Mouse (Mus musculus): ENCODE measurements around the gene Gm20547. TPM values are rescaled to one million over a fixed set of nuclear protein-coding genes. Genes with fewer than 3 reads are reported as not detected.

The Gm20547 gene
- polyA plus RNA-seq, 1 experiment from 2014 or later, result 0.18 TPM

GRCm38 (mm10) chr17:34879336-34879879 is 2.4 kb downstream of the Gm20547 start, which contains the start of gene Zbtb12:
Zbtb12 (plus strand) TSS chr17:34879483.
- ATAC-seq (ENCODE audit: insufficient number of reproducible peaks, insufficient read depth, low FRiP score, low TSS enrichment, low read depth), result no peak
- Histone ChIP-seq H3K9ac (replicated peaks) (no peak within 1 kb of the TSS), H3K4me3 (replicated peaks) (no peak within 1 kb of the TSS), H3K27me3 (peaks cover 20% of the 10 kb centered on the region), H3K4me1 (replicated peaks) (peaks cover 8% of the 10 kb centered on the region; the same call in 1 of the 2 replicates), H3K4me2 (0 out of 2 replicates have a peak within 1 kb of the TSS, but pooled peaks have one; percentile 3), H3K27ac (no peak within 1 kb of the TSS), H3K36me3 (no peaks in the 10 kb centered on the region), H3K9me3 (no peaks in the 10 kb centered on the region)
- WGBS, result 57% methylated on average over 11 of the region's 11 CpGs

DNA sequence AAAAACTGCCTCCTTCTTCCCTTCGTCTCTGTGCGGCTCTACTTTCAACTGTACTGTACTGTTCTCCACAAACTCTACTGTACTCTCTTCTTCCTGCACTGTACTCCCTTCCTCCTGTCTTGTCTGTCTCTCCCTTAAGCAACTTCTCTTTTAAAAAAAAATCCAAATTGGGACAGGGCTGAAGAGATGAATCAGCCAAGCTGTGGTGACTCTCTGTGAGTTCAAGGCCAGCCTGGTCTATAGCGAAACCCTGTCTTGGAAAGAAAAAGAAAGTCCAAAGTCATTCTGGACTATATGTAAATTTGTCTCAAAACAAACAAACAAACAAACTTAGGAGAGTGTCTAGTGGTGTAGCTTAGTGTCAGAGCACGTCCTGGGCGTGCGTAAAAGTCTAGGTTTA is 7.5 kb downstream of the Gm20547 start:
- ATAC-seq (ENCODE audit: insufficient number of reproducible peaks, insufficient read depth, low FRiP score, low TSS enrichment, low read depth), result no peak
- no peak overlapping the region for H3K4me2 ChIP-seq
- no peak overlapping the region for H3K9ac ChIP-seq (replicated peaks)
- no peaks in the 10 kb centered on the region for H3K9me3 ChIP-seq
- no peak overlapping the region for H3K27ac ChIP-seq
- no peaks in the 10 kb centered on the region; the same call in 1 of the 2 replicates for H3K4me1 ChIP-seq (replicated peaks)
- 0 out of 2 replicates have a peak, but pooled peaks cover 4% of the 10 kb centered on the region for H3K27me3 ChIP-seq
- H3K4me3 ChIP-seq (replicated peaks), result no peak overlapping the region
- H3K36me3 ChIP-seq, result no peaks in the 10 kb centered on the region
- WGBS, result 89% methylated on average over 6 of the region's 6 CpGs

DNA sequence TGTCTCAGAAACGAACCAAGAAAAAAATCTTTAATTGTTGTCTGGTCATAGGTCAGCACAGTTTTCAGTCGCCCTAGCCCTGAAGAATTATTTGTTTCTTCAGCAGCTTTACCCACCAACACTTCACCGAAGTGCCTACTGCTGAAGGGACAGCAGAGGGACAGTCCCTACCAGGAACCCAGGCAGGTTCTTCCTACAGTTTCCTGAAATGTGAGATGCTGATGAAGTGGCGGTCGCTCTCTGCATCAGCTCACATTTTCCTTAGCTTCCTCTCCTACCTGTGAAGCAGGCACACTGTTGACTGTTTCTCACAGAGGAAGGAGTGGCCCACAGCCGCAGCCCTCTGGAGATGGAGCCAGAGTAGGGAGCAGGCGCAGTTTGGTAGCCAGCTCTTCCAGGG is 15.9 kb downstream of the Gm20547 start:
- ATAC-seq (ENCODE audit: insufficient number of reproducible peaks, insufficient read depth, low FRiP score, low TSS enrichment, low read depth), result no peak
- WGBS, result 63% methylated on average over 7 of the region's 7 CpGs
- Histone ChIP-seq H3K27ac (no peak overlapping the region), H3K4me2 (no peak overlapping the region), H3K9ac (replicated peaks) (no peak overlapping the region; the same call in 1 of the 2 replicates), H3K4me3 (replicated peaks) (no peak overlapping the region), H3K9me3 (no peaks in the 10 kb centered on the region), H3K4me1 (replicated peaks) (peaks cover 4% of the 10 kb centered on the region; the same call in 1 of the 2 replicates), H3K36me3 (no peaks in the 10 kb centered on the region), H3K27me3 (no peaks in the 10 kb centered on the region; the same call in 1 of the 2 replicates)

- no peak within 1 kb of the TSS for H3K4me3 ChIP-seq (replicated peaks)
- H3K36me3 ChIP-seq, result peaks cover 9% of the 10 kb centered on the region
- no peak for ATAC-seq (ENCODE audit: insufficient number of reproducible peaks, insufficient read depth, low FRiP score, low TSS enrichment, low read depth)
- no peak within 1 kb of the TSS for H3K27ac ChIP-seq
- H3K27me3 ChIP-seq, result no peaks in the 10 kb centered on the region; the same call in 1 of the 2 replicates
- H3K9ac ChIP-seq (replicated peaks), result no peak within 1 kb of the TSS
- 59% methylated on average over 8 of the region's 8 CpGs for WGBS
- peaks cover 2% of the 10 kb centered on the region; the same call in 1 of the 2 replicates for H3K4me1 ChIP-seq (replicated peaks)
- H3K4me2 ChIP-seq, result no peak within 1 kb of the TSS
- H3K9me3 ChIP-seq, result no peaks in the 10 kb centered on the region
Measured at GRCm38 (mm10) chr17:34862416-34863081, 19.3 kb downstream of the Gm20547 start, which contains the start of gene Cfb. Cfb (minus strand) TSS chr17:34862518.

- ATAC-seq (ENCODE audit: insufficient number of reproducible peaks, insufficient read depth, low FRiP score, low TSS enrichment, low read depth), result no peak
- Histone ChIP-seq H3K9ac (replicated peaks) (no peak overlapping the region), H3K4me3 (replicated peaks) (no peak overlapping the region), H3K9me3 (no peaks in the 10 kb centered on the region), H3K27me3 (no peaks in the 10 kb centered on the region; the same call in 1 of the 2 replicates), H3K36me3 (peaks cover 16% of the 10 kb centered on the region), H3K4me1 (replicated peaks) (no peaks in the 10 kb centered on the region; the same call in 1 of the 2 replicates), H3K27ac (no peak overlapping the region), H3K4me2 (no peak overlapping the region)
- WGBS, result 66% methylated on average over 13 of the region's 13 CpGs
Measured at GRCm38 (mm10) chr17:34861704-34862415, 20.0 kb downstream of the Gm20547 start.

DNA sequence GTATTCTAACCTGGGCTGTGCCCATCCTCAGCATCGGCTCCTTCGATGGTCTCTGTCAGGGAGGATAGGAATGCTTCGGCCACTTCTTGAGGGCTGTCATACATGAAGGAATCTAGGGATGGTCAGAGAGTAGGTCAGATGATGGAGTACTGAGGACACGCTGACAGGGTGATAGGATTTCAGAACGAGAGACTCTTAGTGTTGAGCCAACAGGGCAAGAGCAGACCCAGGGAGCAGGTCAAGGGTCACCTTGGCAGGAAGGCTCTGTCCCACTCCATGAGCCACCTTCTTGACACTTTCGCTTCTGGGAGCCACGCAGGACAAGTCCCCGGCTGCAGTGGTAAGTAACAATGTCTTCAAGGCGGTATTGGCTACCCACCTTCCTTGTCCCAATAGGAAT is 21.3 kb downstream of the Gm20547 start:
- Histone ChIP-seq H3K36me3 (peaks cover 29% of the 10 kb centered on the region), H3K27me3 (no peaks in the 10 kb centered on the region; the same call in 1 of the 2 replicates), H3K27ac (no peak overlapping the region), H3K4me1 (replicated peaks) (no peaks in the 10 kb centered on the region; the same call in 1 of the 2 replicates), H3K9ac (replicated peaks) (no peak overlapping the region), H3K4me2 (no peak overlapping the region), H3K9me3 (no peaks in the 10 kb centered on the region), H3K4me3 (replicated peaks) (no peak overlapping the region)
- WGBS, result 85% methylated on average over 9 of the region's 9 CpGs
- ATAC-seq (ENCODE audit: insufficient number of reproducible peaks, insufficient read depth, low FRiP score, low TSS enrichment, low read depth), result no peak

DNA sequence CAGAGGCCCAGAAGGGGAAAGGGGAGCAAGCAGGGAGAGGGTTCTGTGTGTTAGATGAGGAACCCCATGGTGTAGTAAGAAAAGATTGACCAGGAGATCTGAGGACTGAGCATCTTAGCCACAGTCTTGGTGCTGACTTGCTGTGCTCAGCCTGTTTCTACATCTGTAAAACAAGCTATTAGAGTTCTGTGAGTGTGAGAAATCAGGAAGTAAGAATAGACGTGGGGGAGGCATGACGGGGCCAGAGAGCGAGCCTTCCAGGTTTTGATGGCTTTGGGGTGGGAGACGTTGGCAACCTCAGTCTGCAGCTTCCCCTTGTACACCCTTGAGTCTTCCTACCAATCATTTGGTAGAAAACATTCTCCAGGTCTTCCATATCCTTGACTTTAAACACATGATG is 23.2 kb downstream of the Gm20547 start:
- 81% methylated on average over 4 of the region's 4 CpGs for WGBS
- Histone ChIP-seq H3K9ac (replicated peaks) (no peak overlapping the region), H3K4me2 (no peak overlapping the region), H3K27ac (no peak overlapping the region), H3K36me3 (peaks cover 47% of the 10 kb centered on the region), H3K4me1 (replicated peaks) (no peaks in the 10 kb centered on the region; the same call in 1 of the 2 replicates), H3K4me3 (replicated peaks) (no peak overlapping the region), H3K27me3 (no peaks in the 10 kb centered on the region; the same call in 1 of the 2 replicates), H3K9me3 (no peaks in the 10 kb centered on the region)
- ATAC-seq (ENCODE audit: insufficient number of reproducible peaks, insufficient read depth, low FRiP score, low TSS enrichment, low read depth), result no peak

- Histone ChIP-seq H3K9ac (replicated peaks) (no peak overlapping the region), H3K4me3 (replicated peaks) (no peak overlapping the region), H3K27ac (no peak overlapping the region), H3K9me3 (no peaks in the 10 kb centered on the region), H3K27me3 (no peaks in the 10 kb centered on the region), H3K36me3 (peaks cover 70% of the 10 kb centered on the region), H3K4me1 (replicated peaks) (peaks cover 11% of the 10 kb centered on the region), H3K4me2 (no peak overlapping the region)
- no peak for ATAC-seq (ENCODE audit: insufficient number of reproducible peaks, insufficient read depth, low FRiP score, low TSS enrichment, low read depth)
- 39% methylated on average over 3 of the region's 3 CpGs for WGBS
Measured at GRCm38 (mm10) chr17:34855825-34856224, 26.0 kb downstream of the Gm20547 start.

- Histone ChIP-seq H3K4me2 (no peak overlapping the region), H3K9me3 (no peaks in the 10 kb centered on the region), H3K36me3 (peaks cover 70% of the 10 kb centered on the region), H3K9ac (replicated peaks) (no peak overlapping the region), H3K27ac (no peak overlapping the region), H3K4me1 (replicated peaks) (peaks cover 12% of the 10 kb centered on the region), H3K27me3 (no peaks in the 10 kb centered on the region), H3K4me3 (replicated peaks) (no peak overlapping the region)
- 76% methylated on average over 3 of the region's 3 CpGs for WGBS
- ATAC-seq (ENCODE audit: insufficient number of reproducible peaks, insufficient read depth, low FRiP score, low TSS enrichment, low read depth), result no peak
Measured at GRCm38 (mm10) chr17:34854761-34855160, 27.1 kb downstream of the Gm20547 start.

- peaks cover 70% of the 10 kb centered on the region for H3K36me3 ChIP-seq
- no peak for ATAC-seq (ENCODE audit: insufficient number of reproducible peaks, insufficient read depth, low FRiP score, low TSS enrichment, low read depth)
- H3K4me3 ChIP-seq (replicated peaks), result no peak overlapping the region
- no peaks in the 10 kb centered on the region for H3K27me3 ChIP-seq
- H3K9ac ChIP-seq (replicated peaks), result no peak overlapping the region
- H3K27ac ChIP-seq, result no peak overlapping the region
- H3K4me1 ChIP-seq (replicated peaks), result peaks cover 17% of the 10 kb centered on the region
- 76% methylated on average over 8 of the region's 8 CpGs for WGBS
- H3K9me3 ChIP-seq, result no peaks in the 10 kb centered on the region
- H3K4me2 ChIP-seq, result no peak overlapping the region
Measured at GRCm38 (mm10) chr17:34853511-34853910, 28.3 kb downstream of the Gm20547 start.

GRCm38 (mm10) chr17:34850517-34851125 is 31.2 kb downstream of the Gm20547 start:
- peaks cover 17% of the 10 kb centered on the region for H3K4me1 ChIP-seq (replicated peaks)
- peak; percentile 44; the same call in 1 of the 2 replicates for ATAC-seq (ENCODE audit: insufficient number of reproducible peaks, insufficient read depth, low FRiP score, low TSS enrichment, low read depth)
- WGBS, result under 1% methylated on average over 25 of the region's 25 CpGs
- H3K9me3 ChIP-seq, result no peaks in the 10 kb centered on the region
- peak overlapping the region; percentile 83 for H3K9ac ChIP-seq (replicated peaks)
- peaks cover 69% of the 10 kb centered on the region for H3K36me3 ChIP-seq
- no peaks in the 10 kb centered on the region for H3K27me3 ChIP-seq
- peak overlapping the region; percentile 93 for H3K4me3 ChIP-seq (replicated peaks)
- peak overlapping the region; percentile 36; the same call in 1 of the 2 replicates for H3K27ac ChIP-seq
- H3K4me2 ChIP-seq, result peak overlapping the region; percentile 84
